Mouse (Mus musculus) forebrain, embryonic 16.5 days (tissue): ENCODE measurements around the gene Psors1c2. TPM values are rescaled to one million over a fixed set of nuclear protein-coding genes. Genes with fewer than 3 reads are reported as not detected.

Source experiments
- ATAC-seq: fragments of 200-750 bp; cut with Nextera tagmentation; 2 replicates; pipeline ENCODE4 v1.8.0; 2017; ENCODE audit warnings: mild to moderate bottlenecking, moderate library complexity
- H3K27ac ChIP-seq: fragments of 300-500 bp; sonication (generic); 2 replicates; pipeline ENCODE4 v1.5.1; 2014; ENCODE audit warnings: low read length, control low read depth
- H3K27me3 ChIP-seq: fragments of 300-500 bp; sonication (generic); replicated peaks from 2 replicates; pipeline ENCODE4 v1.6.1; 2014; ENCODE audit warnings: low read length; ENCODE audit not compliant: control insufficient read depth, insufficient read depth
- H3K36me3 ChIP-seq: fragments of 300-500 bp; sonication (generic); 2 replicates; pipeline ENCODE4 v1.6.1; 2014; ENCODE audit not compliant: control insufficient read depth, insufficient read depth
- H3K4me1 ChIP-seq: fragments of 300-500 bp; sonication (generic); replicated peaks from 2 replicates; pipeline ENCODE4 v1.6.1; 2014; ENCODE audit warnings: low read length; ENCODE audit not compliant: control insufficient read depth, insufficient read depth
- H3K4me2 ChIP-seq: fragments of 300-500 bp; sonication (generic); 2 replicates; pipeline ENCODE4 v1.6.1; 2014; ENCODE audit warnings: mild to moderate bottlenecking, low read length, control low read depth
- H3K4me3 ChIP-seq: fragments of 300-500 bp; sonication (generic); replicated peaks from 2 replicates; pipeline ENCODE4 v1.5.1; 2014; ENCODE audit warnings: mild to moderate bottlenecking, low read length, control low read depth
- H3K9ac ChIP-seq: fragments of 300-500 bp; sonication (generic); replicated peaks from 2 replicates; pipeline ENCODE4 v1.6.1; 2014; ENCODE audit warnings: low read depth, low read length, control low read depth
- H3K9me3 ChIP-seq: fragments of 300-500 bp; sonication (generic); 2 replicates; pipeline ENCODE4 v1.6.1; 2016; ENCODE audit warnings: low read length; ENCODE audit not compliant: control insufficient read depth
- WGBS: fragments of 180-500 bp; shearing (Covaris S2); extraction: QIAGEN DNeasy Blood & Tissue Kit; methylation state at CpG from one replicate; pipeline ENCODE4 v1.1.7; 2014; 5-methylcytosine and 5-hydroxymethylcytosine counted together
- polyA plus RNA-seq: library from polyadenylated mRNA; unstranded; fragments of >200 nt; fragmentation: Nextera tagmentation; extraction: Ambion mirVana; gene quantifications from 2 replicates; pipeline ENCODE4 v1.2.1, GENCODE M21; 2015

Gene Psors1c2
- polyA plus RNA-seq, 1 experiment from 2014 or later: 1.7 TPM

DNA sequence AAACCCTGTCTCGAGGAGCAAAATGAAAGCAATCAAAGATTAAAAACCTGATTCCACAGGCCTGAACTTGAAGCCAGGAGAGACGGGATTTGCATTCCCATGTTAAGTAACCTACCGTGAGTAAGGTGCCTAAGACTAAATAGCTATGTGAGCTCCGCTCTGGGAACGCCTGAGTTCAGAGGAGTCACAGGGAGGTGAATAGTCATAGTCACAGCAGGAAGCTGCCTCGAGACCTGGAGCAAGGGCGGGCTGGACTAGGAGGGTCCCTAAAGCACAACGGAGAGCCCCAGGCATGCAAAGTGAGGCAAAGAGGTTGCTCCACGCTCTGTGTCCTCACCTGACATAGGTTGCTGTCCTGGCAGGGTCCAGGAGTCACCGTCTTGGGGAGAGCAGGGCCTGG lies 6.5 kb downstream of the Psors1c2 start:
- H3K4me3 ChIP-seq: no peak overlapping the region
- 57% methylated on average over 10 of the region's 10 CpGs for WGBS
- H3K9ac ChIP-seq: no peak overlapping the region
- no peak overlapping the region for H3K27ac ChIP-seq
- ATAC-seq: no peak
- no peaks in the 10 kb centered on the region for H3K27me3 ChIP-seq
- H3K9me3 ChIP-seq: no peaks in the 10 kb centered on the region
- no peaks in the 10 kb centered on the region; the same call in 1 of the 2 replicates for H3K4me1 ChIP-seq
- H3K36me3 ChIP-seq: no peaks in the 10 kb centered on the region
- H3K4me2 ChIP-seq: no peak overlapping the region

DNA sequence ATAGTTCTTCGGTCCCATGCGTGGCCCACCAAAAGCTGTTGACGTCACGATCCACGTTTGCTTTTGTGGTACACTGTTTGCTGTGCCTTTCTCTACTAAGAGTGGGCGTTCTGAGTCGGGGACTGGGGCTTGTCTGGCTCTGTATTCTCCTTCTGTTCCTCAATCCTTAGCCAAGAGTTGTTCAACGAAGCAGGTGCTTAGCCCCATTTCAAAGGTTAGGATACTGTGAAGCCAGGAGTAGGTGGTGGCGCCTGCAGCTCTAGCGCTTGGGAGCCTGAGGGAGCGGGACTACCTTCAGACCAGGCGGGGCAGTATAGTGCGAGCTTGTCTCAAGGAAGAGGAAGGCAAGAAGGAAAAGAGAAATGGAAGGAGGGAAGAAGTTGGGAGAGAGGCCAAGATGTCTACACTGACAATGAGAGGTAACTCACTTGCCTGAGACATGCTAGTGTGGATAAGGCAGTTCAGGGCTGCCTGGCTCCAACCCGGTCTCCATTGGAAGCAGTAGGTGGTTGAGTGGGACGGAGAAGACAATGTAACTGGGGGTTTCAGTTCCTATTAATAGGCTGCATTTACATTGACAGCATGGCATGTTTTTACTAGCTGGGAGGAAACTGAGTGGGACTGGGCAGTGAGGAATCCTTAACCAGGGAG lies 9.9 kb downstream of the Psors1c2 start:
- ATAC-seq: no peak
- Histone ChIP-seq H3K9me3 (no peaks in the 10 kb centered on the region), H3K4me3 (no peak overlapping the region), H3K27me3 (no peaks in the 10 kb centered on the region), H3K36me3 (no peaks in the 10 kb centered on the region), H3K4me2 (no peak overlapping the region), H3K27ac (no peak overlapping the region), H3K9ac (no peak overlapping the region), H3K4me1 (no peaks in the 10 kb centered on the region; the same call in 1 of the 2 replicates)
- WGBS: 70% methylated on average over 15 of the region's 15 CpGs

GRCm38 (mm10) chr17:35543412-35543861 lies 10.4 kb downstream of the Psors1c2 start:
- no peaks in the 10 kb centered on the region for H3K36me3 ChIP-seq
- no peak overlapping the region for H3K4me2 ChIP-seq
- ATAC-seq: no peak
- H3K9ac ChIP-seq: no peak overlapping the region
- H3K9me3 ChIP-seq: no peaks in the 10 kb centered on the region
- 40% methylated on average over 14 of the region's 14 CpGs for WGBS
- H3K4me1 ChIP-seq: no peaks in the 10 kb centered on the region; the same call in 1 of the 2 replicates
- H3K27me3 ChIP-seq: no peaks in the 10 kb centered on the region
- H3K4me3 ChIP-seq: no peak overlapping the region
- no peak overlapping the region for H3K27ac ChIP-seq

DNA sequence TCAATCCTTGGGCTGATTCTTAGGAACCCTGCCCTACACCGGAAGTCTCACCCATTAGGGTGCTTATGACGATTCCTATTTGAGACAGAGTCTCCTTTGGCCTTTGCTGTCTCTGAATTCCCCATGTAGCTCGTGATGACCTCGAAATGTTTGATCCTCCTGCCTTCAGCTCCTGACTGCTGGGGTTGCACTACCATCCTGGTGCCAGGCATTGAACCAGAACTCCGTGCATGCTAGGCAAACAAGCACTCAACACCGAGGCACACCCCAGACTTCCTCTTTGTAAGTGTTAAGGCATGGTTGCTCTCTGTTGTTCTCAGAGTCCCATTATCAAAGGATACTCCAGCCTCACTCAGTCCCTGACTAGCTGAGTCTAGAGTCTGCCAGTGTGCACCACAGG lies 11.0 kb downstream of the Psors1c2 start:
- H3K9ac ChIP-seq: no peak overlapping the region
- no peak overlapping the region for H3K4me2 ChIP-seq
- no peaks in the 10 kb centered on the region for H3K9me3 ChIP-seq
- H3K27me3 ChIP-seq: no peaks in the 10 kb centered on the region
- no peaks in the 10 kb centered on the region for H3K36me3 ChIP-seq
- no peak for ATAC-seq
- H3K27ac ChIP-seq: no peak overlapping the region
- no peak overlapping the region for H3K4me3 ChIP-seq
- no peaks in the 10 kb centered on the region; the same call in 1 of the 2 replicates for H3K4me1 ChIP-seq
- WGBS: 79% methylated on average over 6 of the region's 6 CpGs

GRCm38 (mm10) chr17:35544680-35545079 lies 11.7 kb downstream of the Psors1c2 start:
- Histone ChIP-seq H3K27ac (no peak overlapping the region), H3K36me3 (no peaks in the 10 kb centered on the region), H3K9ac (no peak overlapping the region), H3K4me2 (no peak overlapping the region), H3K9me3 (no peaks in the 10 kb centered on the region), H3K4me1 (peaks cover 5% of the 10 kb centered on the region), H3K27me3 (no peaks in the 10 kb centered on the region), H3K4me3 (no peak overlapping the region)
- peak; percentile 26; the same call in 1 of the 2 replicates for ATAC-seq
- WGBS: 35% methylated on average over 6 of the region's 6 CpGs

- no peaks in the 10 kb centered on the region for H3K36me3 ChIP-seq
Measured at GRCm38 (mm10) chr17:35547465-35547864, 14.5 kb downstream of the Psors1c2 start.

GRCm38 (mm10) chr17:35548636-35549035 lies 15.6 kb downstream of the Psors1c2 start:
- no peaks in the 10 kb centered on the region for H3K9me3 ChIP-seq
- ATAC-seq: no peak
- no peak overlapping the region for H3K9ac ChIP-seq
- no peak overlapping the region for H3K4me3 ChIP-seq
- H3K4me2 ChIP-seq: no peak overlapping the region
- H3K4me1 ChIP-seq: peaks cover 10% of the 10 kb centered on the region
- H3K36me3 ChIP-seq: no peaks in the 10 kb centered on the region
- H3K27ac ChIP-seq: no peak overlapping the region
- no peaks in the 10 kb centered on the region for H3K27me3 ChIP-seq
- WGBS: 22% methylated on average over 5 of the region's 5 CpGs

More at GRCm38 (mm10) chr17:35547465-35547864, 14.5 kb downstream of the Psors1c2 start:
- Histone ChIP-seq H3K27ac (no peak overlapping the region), H3K4me3 (no peak overlapping the region), H3K4me2 (no peak overlapping the region), H3K9ac (no peak overlapping the region), H3K4me1 (peaks cover 10% of the 10 kb centered on the region), H3K27me3 (no peaks in the 10 kb centered on the region), H3K9me3 (no peaks in the 10 kb centered on the region)
- WGBS: 47% methylated on average over 2 of the region's 2 CpGs
- no peak for ATAC-seq

GRCm38 (mm10) chr17:35549437-35550142 lies 16.6 kb downstream of the Psors1c2 start:
- WGBS: 48% methylated on average over 15 of the region's 15 CpGs
- H3K36me3 ChIP-seq: no peaks in the 10 kb centered on the region
- H3K4me1 ChIP-seq: peaks cover 10% of the 10 kb centered on the region
- no peak overlapping the region for H3K4me3 ChIP-seq
- ATAC-seq: peak; percentile 67
- H3K27ac ChIP-seq: peak overlapping the region; percentile 3; the same call in 1 of the 2 replicates
- no peak overlapping the region for H3K9ac ChIP-seq
- H3K9me3 ChIP-seq: no peaks in the 10 kb centered on the region
- no peak overlapping the region for H3K4me2 ChIP-seq
- H3K27me3 ChIP-seq: no peaks in the 10 kb centered on the region

- Histone ChIP-seq H3K36me3 (no peaks in the 10 kb centered on the region), H3K27me3 (no peaks in the 10 kb centered on the region), H3K4me2 (no peak overlapping the region), H3K9me3 (no peaks in the 10 kb centered on the region), H3K4me1 (peaks cover 10% of the 10 kb centered on the region), H3K4me3 (no peak overlapping the region), H3K27ac (peak overlapping the region; percentile 3; the same call in 1 of the 2 replicates), H3K9ac (no peak overlapping the region)
- 96% methylated on average over 4 of the region's 4 CpGs for WGBS
- ATAC-seq: no peak
Measured at GRCm38 (mm10) chr17:35550143-35550494, 17.1 kb downstream of the Psors1c2 start.
